Mouse (Mus musculus) midbrain, embryonic 16.5 days (tissue): ENCODE measurements around the gene Dntt. TPM values are rescaled to one million over a fixed set of nuclear protein-coding genes. Genes with fewer than 3 reads are reported as not detected.

Experiments used
- polyA plus RNA-seq: library from polyadenylated mRNA; unstranded; fragments of >200 nt; fragmentation: Nextera tagmentation; extraction: Ambion mirVana; gene quantifications from 2 replicates; pipeline ENCODE4 v1.2.1, GENCODE M21; 2015

The Dntt gene
- polyA plus RNA-seq, 1 experiment from 2014 or later: 0.21 TPM

Other genes with a start within 250 kb of the Dntt start
- gene Ccnj, start 198.0 kb upstream of the Dntt start, polyA plus RNA-seq: 16.7 and 19.8 TPM in 2 replicates
- 5.3 and 5.7 TPM in 2 replicates for gene Zfp518a, start 134.6 kb upstream of the Dntt start, polyA plus RNA-seq
- 0.48 and 0.87 TPM in 2 replicates for gene Blnk, start 34.7 kb upstream of the Dntt start, polyA plus RNA-seq
- not detected in 2 replicates for gene Opalin, start 47.8 kb downstream of the Dntt start, polyA plus RNA-seq
- 1.3 and 1.7 TPM in 2 replicates for gene Tll2, start 177.6 kb downstream of the Dntt start, polyA plus RNA-seq
- 83.7 and 89.2 TPM in 2 replicates for gene Tm9sf3, start 234.7 kb downstream of the Dntt start, polyA plus RNA-seq